Mouse (Mus musculus) gastrocnemius, postnatal 36 days (tissue): ENCODE measurements around the gene Rab21. TPM values are rescaled to one million over a fixed set of nuclear protein-coding genes. Genes with fewer than 3 reads are reported as not detected.
A peak's percentile ranks its signal among the peaks of the same experiment; 100 is the strongest.
"Not testable (repeated sequence)": the region's sequence is repeated elsewhere in the genome, so short reads cannot be mapped to it uniquely, and the experiment has no call there.

Source experiments
- DNase-seq, 2 experiments: peaks; one replicate each; pipeline ENCODE4 v3.0.0; 2022
- intact Hi-C: fragments of 180-260 bp; cut with DNase I; formaldehyde crosslinking; loops from one replicate; pipeline ENCODE4 v1.15.1; 2025
- total RNA-seq, 2 experiments: library from RNA; stranded (reverse); gene quantifications; 2 replicates each; pipeline ENCODE4 v1.2.3; 2021

Rab21 gene
- total RNA-seq, 2 experiments from 2014 or later, result 42.9 to 45.1 TPM

DNA sequence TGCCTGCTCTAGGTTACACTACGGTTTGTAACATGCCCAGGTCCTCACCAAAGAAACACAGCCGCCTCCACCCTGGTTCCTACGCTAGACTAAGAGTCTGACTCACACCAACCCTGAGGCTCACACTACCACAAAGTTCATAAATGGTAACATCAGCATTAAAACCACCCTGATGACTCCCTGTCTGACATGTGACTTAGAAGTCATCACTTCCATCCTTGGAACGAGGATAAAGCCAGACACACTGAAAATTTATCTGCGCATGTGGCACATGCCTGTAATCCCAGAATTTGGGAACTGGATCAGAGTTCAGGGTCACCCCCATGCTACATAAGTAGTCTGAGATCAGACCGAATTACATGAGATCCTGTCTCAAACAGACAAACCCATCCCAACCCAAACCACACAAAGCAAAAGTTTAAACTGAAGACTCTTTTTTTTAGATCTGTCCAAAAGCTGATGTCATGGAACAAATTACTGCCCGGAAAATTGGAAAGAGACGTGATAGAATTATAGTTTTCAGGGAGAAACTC lies 17.1 kb upstream of the Rab21 start:
- intact Hi-C loops, result no loop called here
- DNase-seq, result no peak

- intact Hi-C loops, result loop anchor here (5.0 kb wide), 1 partner anchor 288 kb away; no protein-coding TSS in a partner anchor
- no peak for DNase-seq
These were observed 13.7 kb upstream of the Rab21 start for GRCm38 (mm10) chr10:115329010-115329530.

DNA sequence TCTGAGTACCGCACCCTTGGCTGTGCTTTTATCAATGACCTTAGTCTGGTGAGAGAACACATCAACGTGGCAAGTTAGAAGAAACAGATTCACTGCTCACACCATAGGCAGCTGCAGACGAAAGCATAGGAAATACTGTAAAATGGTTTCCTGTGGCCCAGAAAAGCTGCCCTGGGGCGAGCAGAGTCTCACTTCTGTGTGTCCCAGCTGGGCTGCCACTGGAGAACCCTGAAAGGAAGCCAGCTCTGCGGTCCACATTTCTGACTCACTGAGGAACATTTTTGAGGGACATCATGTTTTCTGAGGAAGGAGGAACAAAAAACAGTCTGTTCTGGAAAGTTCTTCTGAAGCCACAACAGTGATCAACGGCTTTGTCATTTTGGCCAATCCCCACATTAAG lies 13.1 kb upstream of the Rab21 start:
- peak; percentile 50 to 69 for DNase-seq
- intact Hi-C loops, result loop anchor here (5.0 kb wide), 1 partner anchor 289 kb away; no protein-coding TSS in a partner anchor

GRCm38 (mm10) chr10:115323295-115323694 lies 7.9 kb upstream of the Rab21 start:
- peak; percentile 62 to 71 for DNase-seq
- intact Hi-C loops, result loop anchor here (2.0 kb wide), 1 partner anchor 62 kb away; the partner anchor contains the start of genes Thap2 and Zfc3h1

DNA sequence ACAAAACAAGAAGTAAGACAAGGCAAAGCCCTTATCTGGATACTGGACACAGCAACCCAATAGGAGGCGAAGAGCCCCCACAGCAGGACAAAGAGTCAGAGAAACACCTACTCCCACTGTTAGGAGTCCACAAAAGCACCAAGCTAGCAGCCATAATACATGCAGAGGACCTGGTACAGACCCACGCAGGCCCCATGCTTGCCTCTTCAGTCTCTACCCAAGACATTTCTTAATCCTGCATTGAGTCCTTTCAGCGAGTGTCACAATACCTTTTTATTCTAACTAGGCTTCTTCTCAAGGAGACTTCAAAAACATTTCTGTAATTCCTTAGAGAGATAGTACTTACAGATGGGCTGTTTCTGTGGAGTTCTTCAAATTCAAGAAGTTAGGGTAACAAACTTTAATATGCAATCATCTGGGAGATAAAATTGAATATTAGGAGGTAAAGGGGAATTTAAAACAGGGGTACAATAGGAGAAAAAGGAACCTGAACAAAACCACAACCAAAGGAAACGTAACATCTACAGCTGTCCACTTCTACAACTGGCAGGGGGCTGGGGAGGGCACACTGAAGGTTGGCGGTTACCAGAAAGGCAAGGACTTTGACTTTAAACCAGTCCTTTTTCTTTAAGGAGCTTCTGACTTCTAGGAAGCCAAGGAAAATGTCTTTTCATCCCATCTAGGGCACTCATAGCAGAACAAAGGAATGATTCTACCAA lies 6.1 kb upstream of the Rab21 start:
- intact Hi-C loops, result loop anchor here (2.0 kb wide), 1 partner anchor 63 kb away; the partner anchor contains the start of genes Thap2 and Zfc3h1
- no peak for DNase-seq

- DNase-seq, intact Hi-C loops: not testable (repeated sequence)
These were observed 3.0 kb upstream of the Rab21 start for GRCm38 (mm10) chr10:115318388-115318787.

- DNase-seq, result no peak
- intact Hi-C loops, result no loop called here
These were observed 919 bp upstream of the Rab21 start for GRCm38 (mm10) chr10:115316313-115316712.

DNA sequence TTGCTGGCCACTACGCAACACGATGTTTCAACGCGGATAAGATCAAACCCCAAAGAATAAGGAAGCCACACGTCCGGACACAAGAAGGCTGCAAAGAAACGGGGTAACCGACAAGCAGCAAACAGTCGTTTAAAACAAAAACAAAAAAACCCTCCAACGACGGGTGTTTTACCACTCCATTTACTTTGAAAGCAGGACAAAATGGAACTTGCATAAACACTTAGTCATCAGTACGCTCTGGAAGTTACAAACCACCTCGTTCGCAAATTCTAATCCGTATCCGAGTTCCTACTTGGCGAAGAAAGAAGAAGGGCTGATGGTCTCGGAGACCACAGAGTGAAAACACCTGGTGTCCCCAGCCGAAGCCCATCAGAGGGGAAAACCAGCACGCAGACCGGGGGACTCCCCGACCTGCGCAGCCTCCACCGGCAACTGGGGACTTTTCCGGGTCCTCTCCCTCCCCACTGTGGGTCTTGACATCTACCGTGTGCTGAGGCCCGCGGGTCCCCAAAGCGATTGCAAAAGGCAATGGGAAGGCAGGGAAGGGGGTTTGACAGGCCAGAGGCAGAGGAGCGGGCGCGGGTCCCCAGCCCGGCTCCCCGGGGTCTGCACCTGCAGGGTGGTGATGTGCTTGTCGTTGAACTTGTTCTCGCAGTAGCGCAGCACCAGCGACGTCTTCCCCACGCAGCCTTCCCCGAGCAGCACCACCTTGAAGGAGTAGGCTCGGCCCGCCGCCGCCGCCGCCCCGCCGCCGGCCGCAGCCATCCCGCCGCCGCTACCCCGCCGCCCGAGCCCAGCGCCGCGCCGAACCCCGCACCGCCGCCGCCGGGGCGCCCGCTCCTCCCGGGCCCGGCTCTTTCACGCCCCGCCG lies 577 bp downstream of the Rab21 start:
- intact Hi-C loops, result no loop called here

DNA sequence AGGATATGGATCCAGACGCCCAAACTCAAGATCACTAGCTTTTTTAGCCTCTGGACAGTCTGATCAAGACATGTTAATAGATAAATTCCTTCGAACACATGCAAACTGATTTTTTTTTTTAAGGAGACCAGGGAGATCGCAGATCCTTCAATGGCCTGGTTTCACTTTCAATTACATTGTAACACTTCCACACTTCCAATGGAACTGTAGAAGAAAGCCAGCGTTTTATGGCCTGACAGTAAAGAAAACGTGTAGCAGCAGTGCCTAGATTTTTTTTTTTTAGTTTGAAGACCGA lies 1.2 kb downstream of the Rab21 start:
- intact Hi-C loops, result no loop called here

More for the DNA sequence above, 577 bp downstream of the Rab21 start:
- peak in 1 of 2 experiments; percentile 40 for DNase-seq

DNA sequence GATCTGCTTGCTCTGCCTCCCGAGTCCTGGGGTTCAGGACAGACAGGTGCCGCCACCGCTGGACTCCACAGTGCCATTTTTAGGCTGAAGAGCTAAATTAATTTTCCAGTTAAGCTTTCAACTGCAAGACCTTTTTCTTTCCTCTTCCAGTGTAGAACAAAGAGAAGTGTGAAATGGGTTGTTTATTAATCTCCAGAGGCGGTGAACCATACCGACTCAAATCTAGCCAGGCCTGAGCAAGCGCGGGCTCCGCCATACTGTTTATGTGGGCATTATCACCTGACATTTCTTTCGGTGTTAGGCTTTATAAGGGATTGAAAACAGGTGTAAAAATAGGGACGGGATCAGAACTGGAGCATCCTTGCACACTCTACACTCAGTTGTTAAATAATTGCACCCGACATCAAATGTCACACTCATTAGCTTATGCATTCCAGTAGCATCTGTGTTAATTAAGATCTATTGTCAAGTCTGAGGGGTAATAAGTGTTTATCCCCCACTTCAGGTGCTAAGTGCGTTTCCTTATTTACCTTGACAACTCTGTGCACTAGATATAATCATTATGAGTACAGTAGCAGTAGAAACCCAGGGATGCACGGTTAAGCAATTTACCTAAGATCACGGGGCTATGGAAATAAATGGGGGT lies 1.6 kb downstream of the Rab21 start:
- no peak for DNase-seq
- intact Hi-C loops, result no loop called here

More for the DNA sequence above, 1.2 kb downstream of the Rab21 start:
- DNase-seq, result no peak

DNA sequence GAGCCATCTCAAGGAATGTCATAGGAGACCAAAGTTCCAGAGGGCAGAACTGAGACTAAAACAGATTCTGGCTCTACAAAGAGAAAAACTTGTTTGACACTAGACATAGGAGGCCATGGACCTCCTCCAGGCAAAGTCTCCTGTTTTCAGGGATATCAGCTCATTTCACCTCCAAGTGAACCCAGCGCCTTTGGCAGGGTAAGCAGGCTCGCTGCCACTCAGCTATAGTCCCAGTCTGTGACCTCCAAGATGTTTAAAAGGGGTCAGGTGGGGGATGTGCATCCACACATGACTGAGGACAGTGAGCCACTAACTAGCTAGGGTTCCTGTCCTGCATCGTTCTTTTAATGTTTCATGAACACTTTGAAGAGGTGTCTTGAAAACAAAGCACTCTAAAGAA lies 2.7 kb downstream of the Rab21 start:
- intact Hi-C loops, result no loop called here
- DNase-seq, result no peak

- intact Hi-C loops, result no loop called here
- no peak for DNase-seq
These were observed 3.2 kb downstream of the Rab21 start for GRCm38 (mm10) chr10:115312194-115312593.

DNA sequence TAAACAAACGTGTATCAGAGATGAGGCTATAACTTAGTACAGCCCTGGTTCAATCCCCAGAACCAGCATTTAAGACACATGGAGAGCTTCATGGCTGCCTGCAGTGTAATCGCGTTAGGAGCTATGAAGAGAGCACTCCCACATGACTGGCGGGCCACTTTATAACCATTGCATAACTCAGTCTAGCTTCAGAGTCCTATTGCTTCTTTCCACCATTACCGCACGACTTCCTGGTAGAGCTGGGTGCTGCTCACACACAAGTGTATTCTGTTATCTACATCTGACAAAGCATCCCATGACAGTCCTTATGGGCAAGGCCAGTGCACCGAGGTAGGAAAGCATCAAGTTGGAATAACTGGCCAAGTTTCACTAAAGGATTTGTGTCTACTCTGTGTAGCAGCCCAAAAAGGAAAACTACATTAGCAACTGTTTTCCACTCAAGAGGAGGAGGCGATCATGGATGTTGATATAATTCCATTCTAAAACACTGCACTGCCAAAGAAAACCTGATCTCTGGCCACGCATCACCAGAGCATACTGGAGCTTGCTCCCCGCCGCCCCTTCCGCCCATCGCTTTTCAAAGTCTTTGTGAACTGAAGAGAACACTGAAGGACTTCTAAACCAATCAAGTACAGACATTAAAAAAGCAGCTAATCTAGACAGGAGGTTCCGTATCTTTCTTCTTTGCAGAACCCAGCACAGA lies 4.0 kb downstream of the Rab21 start:
- no peak for DNase-seq
- intact Hi-C loops, result no loop called here

DNA sequence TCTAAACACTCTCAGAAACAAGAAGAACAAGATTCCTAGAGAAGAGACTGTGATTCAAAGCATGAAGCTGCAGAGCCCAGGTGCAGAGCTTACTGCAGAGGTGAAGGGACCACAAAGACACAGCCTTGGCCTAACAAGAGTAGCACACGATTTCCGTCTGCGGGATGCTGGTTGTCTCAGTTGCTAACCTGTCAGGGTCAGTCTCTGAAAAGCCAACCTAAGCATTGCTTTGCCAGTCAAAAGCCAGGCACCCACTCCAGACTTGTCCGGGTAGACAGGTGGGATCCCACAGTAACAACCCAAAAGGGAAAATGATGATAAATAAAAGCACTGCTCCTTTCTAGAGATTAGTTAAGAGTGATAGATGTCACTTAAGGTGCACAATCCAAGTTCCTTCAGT lies 6.2 kb downstream of the Rab21 start:
- DNase-seq, result no peak
- intact Hi-C loops, result no loop called here

GRCm38 (mm10) chr10:115307331-115307875 lies 8.0 kb downstream of the Rab21 start:
- DNase-seq, result no peak
- intact Hi-C loops, result no loop called here

- DNase-seq, result no peak
- intact Hi-C loops, result no loop called here
These were observed 16.7 kb downstream of the Rab21 start for GRCm38 (mm10) chr10:115298683-115299082.

DNA sequence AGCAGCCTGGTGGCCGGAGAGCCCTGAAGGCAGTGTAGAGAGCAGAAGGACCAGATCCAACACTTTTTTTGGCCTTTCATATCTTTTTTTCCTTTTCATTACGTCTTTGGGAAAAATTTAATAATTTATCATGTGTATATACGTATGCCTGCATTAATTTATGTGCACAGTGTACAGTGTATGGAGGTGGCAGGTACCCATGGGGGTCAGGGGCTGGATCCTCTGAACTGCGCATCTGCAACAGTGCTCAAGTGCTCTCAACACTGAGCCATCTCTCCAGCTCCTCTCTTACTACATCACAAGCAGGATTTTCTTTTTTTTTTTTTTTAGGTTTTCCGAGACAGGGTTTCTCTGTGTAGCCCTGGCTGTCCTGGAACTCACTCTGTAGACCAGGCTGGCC lies 17.8 kb downstream of the Rab21 start:
- DNase-seq, result no peak
- intact Hi-C loops, result no loop called here

- no peak for DNase-seq
- intact Hi-C loops, result no loop called here
These were observed 18.9 kb downstream of the Rab21 start for GRCm38 (mm10) chr10:115296401-115296935.

DNA sequence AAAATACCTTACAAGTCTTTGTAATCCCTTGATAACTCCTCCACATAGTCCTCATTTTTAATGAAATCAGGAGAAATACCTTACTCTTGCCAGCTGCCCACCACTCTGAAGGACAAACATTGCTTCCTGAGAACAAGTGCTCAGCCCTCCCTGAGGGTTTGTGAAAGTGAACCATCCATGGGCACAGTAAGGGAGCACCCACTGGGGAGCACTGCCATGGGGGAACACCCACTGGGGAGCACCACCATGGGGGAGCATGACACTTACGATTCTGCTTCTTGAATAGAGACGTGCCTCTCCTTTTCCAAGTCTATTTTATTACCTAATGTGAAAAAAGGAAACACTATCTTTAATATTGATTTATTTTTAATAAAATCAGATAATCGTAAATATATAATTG lies 20.2 kb downstream of the Rab21 start:
- no peak for DNase-seq
- intact Hi-C loops, result no loop called here
